Mouse (Mus musculus) ES-E14 (cell line): Measurements from ENCODE around the gene Grk1. TPM values are rescaled to one million over a fixed set of nuclear protein-coding genes. Genes with fewer than 3 reads are reported as not detected.

ENCODE experiments used
- DNase-seq: peaks from one replicate; pipeline ENCODE4 v3.0.0-alpha.2; 2013; ENCODE audit warnings: low read depth, low spot score
- H3K27ac ChIP-seq: 2 replicates; pipeline ENCODE4 v1.5.1; 2012; ENCODE audit warnings: low read depth, mild to moderate bottlenecking, low read length, moderate library complexity, mixed read lengths; ENCODE audit not compliant: poor library complexity, insufficient read depth, severe bottlenecking
- H3K36me3 ChIP-seq: 2 replicates; pipeline ENCODE4 v1.6.1; 2012; ENCODE audit warnings: mild to moderate bottlenecking, low read length, moderate library complexity, mixed read lengths; ENCODE audit not compliant: control insufficient read depth, poor library complexity, insufficient read depth, severe bottlenecking
- H3K4me1 ChIP-seq, 2 experiments: fragments of 150-350 bp in 1 of 2; sonication (generic) in 1 of 2; 2 replicates each; pipeline ENCODE4 v1.6.1; 2012; ENCODE audit warnings: low read length in 2 of 2, mild to moderate bottlenecking in 1 of 2, mixed read lengths in 1 of 2; ENCODE audit not compliant: control insufficient read depth in 2 of 2, insufficient read depth in 2 of 2, poor library complexity in 1 of 2
- H3K4me3 ChIP-seq, 2 experiments: fragments of 150-350 bp in 1 of 2; sonication (generic) in 1 of 2; 2 replicates each; pipeline ENCODE4 v1.5.1; 2012; ENCODE audit warnings: low read length in 2 of 2, low read depth in 1 of 2, mild to moderate bottlenecking in 1 of 2, mixed read lengths in 1 of 2; ENCODE audit not compliant: insufficient read depth in 1 of 2, poor library complexity in 1 of 2, severe bottlenecking in 1 of 2
- H3K9ac ChIP-seq: 2 replicates; pipeline ENCODE4 v1.6.1; 2012; ENCODE audit warnings: low read depth, mild to moderate bottlenecking, low read length, mixed read lengths; ENCODE audit not compliant: poor library complexity, insufficient read depth, severe bottlenecking
- H3K9me3 ChIP-seq: fragments of 150-350 bp; sonication (generic); 2 replicates; pipeline ENCODE4 v1.6.1; 2012; ENCODE audit warnings: low read depth, mild to moderate bottlenecking, low read length; ENCODE audit not compliant: control insufficient read depth, insufficient read depth
- CHD2 ChIP-seq: IDR thresholded peaks from 2 replicates; pipeline ENCODE4 v1.6.1; 2014; ENCODE audit warnings: mild to moderate bottlenecking, low read depth, low read length, inconsistent platforms
- HCFC1 ChIP-seq: IDR thresholded peaks from 2 replicates; pipeline ENCODE4 v1.6.1; 2012; ENCODE audit warnings: low read length, inconsistent platforms, borderline replicate concordance; ENCODE audit not compliant: insufficient read depth
- MAFK ChIP-seq: IDR thresholded peaks from 2 replicates; pipeline ENCODE4 v1.6.1; 2014; ENCODE audit warnings: mild to moderate bottlenecking, low read depth, low read length, inconsistent platforms; ENCODE audit not compliant: insufficient read depth
- ZC3H11A ChIP-seq: IDR thresholded peaks from 2 replicates; pipeline ENCODE4 v1.6.1; 2012; ENCODE audit warnings: low read depth, mild to moderate bottlenecking, inconsistent platforms, low read length, borderline replicate concordance
- ZNF384 ChIP-seq: IDR thresholded peaks from 2 replicates; pipeline ENCODE4 v1.6.1; 2012; ENCODE audit warnings: low read depth, low read length, inconsistent platforms
- in situ Hi-C, 2 experiments: fragments of 600-800 bp; cut with MboI; formaldehyde crosslinking; loops; one replicate each; pipeline ENCODE4 v1.15.1; 2025; ENCODE audit warnings: low sequenced_read_pairs in 2 of 2, inconsistent platforms in 1 of 2; ENCODE audit not compliant: unreplicated experiment in 2 of 2
- total RNA-seq: library from RNA; depleted of rRNA; stranded (reverse); fragments of 300-350 nt; gene quantifications from 2 replicates; pipeline ENCODE4 v1.2.3, GENCODE M21; 2012

The Grk1 gene
- total RNA-seq, 1 experiment: 0.04 TPM

- in situ Hi-C loops: loop anchor here in 1 of 2 experiments (25.0 kb wide), 1 partner anchor 356 kb away; the partner anchor contains the start of gene Cdc16
- no peaks in the 10 kb centered on the region for H3K9me3 ChIP-seq
- DNase-seq: no peak
- H3K4me1 ChIP-seq: no peaks in the 10 kb centered on the region
- no peaks in the 10 kb centered on the region for H3K36me3 ChIP-seq
- no peak overlapping the region for H3K4me3 ChIP-seq
- H3K27ac ChIP-seq: no peak overlapping the region
- no peak overlapping the region for H3K9ac ChIP-seq
- no peak for TF ChIP-seq ZC3H11A
- no peak for TF ChIP-seq ZNF384
- TF ChIP-seq CHD2: no peak
- TF ChIP-seq HCFC1: no peak
These were observed 1.1 kb downstream of the Grk1 start for GRCm38 (mm10) chr8:13406011-13406410.

- Histone ChIP-seq H3K36me3 (no peaks in the 10 kb centered on the region), H3K4me3 (no peak overlapping the region), H3K27ac (no peak overlapping the region), H3K4me1 (no peaks in the 10 kb centered on the region), H3K9me3 (no peaks in the 10 kb centered on the region), H3K9ac (no peak overlapping the region)
- in situ Hi-C loops: loop anchor here in 1 of 2 experiments (25.0 kb wide), 1 partner anchor 351 kb away; the partner anchor contains the start of gene Cdc16
- TF ChIP-seq CHD2 (no peak), HCFC1 (no peak), ZC3H11A (peak; percentile 81), MAFK (no peak), ZNF384 (no peak)
- DNase-seq: peak; percentile 56
These were observed 6.7 kb downstream of the Grk1 start for GRCm38 (mm10) chr8:13411597-13411996.

GRCm38 (mm10) chr8:13412891-13413558 is 8.1 kb downstream of the Grk1 start:
- TF ChIP-seq HCFC1 (no peak), ZC3H11A (peak; percentile 69; the same call in 1 of the 2 replicates)
- peak; percentile 57 for DNase-seq
- no peak overlapping the region for H3K27ac ChIP-seq
- in situ Hi-C loops: loop anchor here in 1 of 2 experiments (25.0 kb wide), 1 partner anchor 349 kb away; the partner anchor contains the start of gene Cdc16
- H3K4me3 ChIP-seq: no peak overlapping the region
- H3K9ac ChIP-seq: no peak overlapping the region
- no peaks in the 10 kb centered on the region for H3K9me3 ChIP-seq
- no peaks in the 10 kb centered on the region for H3K36me3 ChIP-seq
- H3K4me1 ChIP-seq: no peaks in the 10 kb centered on the region

GRCm38 (mm10) chr8:13413823-13414390 is 9.0 kb downstream of the Grk1 start:
- H3K4me3 ChIP-seq: no peak overlapping the region
- no peaks in the 10 kb centered on the region for H3K9me3 ChIP-seq
- in situ Hi-C loops: loop anchor here in 1 of 2 experiments (25.0 kb wide), 1 partner anchor 348 kb away; the partner anchor contains the start of gene Cdc16
- no peak for DNase-seq
- H3K9ac ChIP-seq: no peak overlapping the region
- H3K36me3 ChIP-seq: no peaks in the 10 kb centered on the region
- H3K27ac ChIP-seq: no peak overlapping the region
- no peaks in the 10 kb centered on the region for H3K4me1 ChIP-seq
- TF ChIP-seq HCFC1: no peak
- no peak for TF ChIP-seq ZC3H11A
- no peak for TF ChIP-seq ZNF384
- TF ChIP-seq CHD2: no peak
- no peak for TF ChIP-seq MAFK
